Mouse (Mus musculus) gastrocnemius, postnatal 25 days (tissue): Measurements from ENCODE around the gene Bad. TPM values are rescaled to one million over a fixed set of nuclear protein-coding genes. Genes with fewer than 3 reads are reported as not detected.
"Not testable (repeated sequence)": the region's sequence is repeated elsewhere in the genome, so short reads cannot be mapped to it uniquely, and the experiment has no call there.

Experiments
- DNase-seq: peaks from one replicate; pipeline ENCODE4 v3.0.0; 2022
- total RNA-seq, 2 experiments: library from RNA; stranded (reverse); gene quantifications; 1 replicate in 1 of 2; 2 replicates in 1 of 2; pipeline ENCODE4 v1.2.3; 2021

The Bad gene
- total RNA-seq, 2 experiments from 2014 or later, result 11.5 to 14.3 TPM

DNA sequence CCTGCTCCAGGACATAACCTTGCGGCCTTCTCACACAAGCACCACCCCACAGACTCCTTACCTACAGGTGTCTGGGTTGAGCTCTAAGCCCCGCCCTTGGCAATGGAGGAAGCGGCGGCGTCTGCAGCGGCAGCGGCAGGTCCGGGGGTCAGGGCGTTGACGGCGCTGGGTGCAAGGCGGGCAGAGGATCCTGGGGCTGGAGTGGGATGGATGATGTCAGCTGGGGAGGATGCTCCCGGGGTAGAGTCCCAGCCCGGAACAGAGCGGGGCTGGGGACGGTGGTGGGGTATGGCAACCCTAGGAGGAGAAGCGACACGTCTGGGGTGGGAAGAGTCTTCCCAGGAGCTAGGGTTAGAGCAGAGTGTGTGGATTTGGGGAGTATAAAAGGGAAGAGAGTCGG, 43.6 kb downstream of the Bad start:
- no peak for DNase-seq

DNA sequence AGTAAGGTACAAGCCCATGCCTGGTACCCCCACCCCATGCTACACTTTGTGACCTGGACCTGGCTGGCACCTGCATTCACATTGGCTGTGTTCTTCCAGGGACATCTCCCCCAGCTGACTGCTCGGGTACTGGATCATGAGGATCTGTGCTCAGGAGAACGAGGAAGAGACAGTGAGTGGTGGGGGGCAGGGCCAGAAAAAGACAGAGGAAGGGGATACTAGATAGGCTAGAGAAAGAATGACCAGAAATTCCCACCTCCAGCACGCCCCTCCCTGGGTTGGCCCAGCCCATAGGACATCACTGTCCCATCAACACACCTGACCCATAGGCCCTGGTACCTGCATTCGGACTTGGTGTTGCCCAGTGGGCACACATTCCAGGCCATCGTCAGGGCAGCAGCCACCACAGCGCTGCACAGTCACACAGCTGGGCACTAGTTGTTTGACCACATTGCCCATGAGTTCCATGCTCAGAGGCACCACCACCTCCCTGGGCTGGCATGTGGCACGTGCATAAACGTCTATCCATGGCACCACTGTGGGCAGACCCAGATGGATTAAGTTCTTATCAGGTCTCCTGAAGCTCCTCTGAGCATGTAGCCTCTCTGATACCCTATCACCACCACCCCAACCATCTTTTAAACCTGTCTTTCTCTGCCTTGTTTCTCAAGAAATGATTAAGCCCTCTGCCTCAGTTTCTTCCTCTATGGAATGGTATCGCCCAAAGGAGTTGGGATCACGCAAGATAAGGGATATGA, 44.5 kb downstream of the Bad start:
- DNase-seq, result no peak

DNA sequence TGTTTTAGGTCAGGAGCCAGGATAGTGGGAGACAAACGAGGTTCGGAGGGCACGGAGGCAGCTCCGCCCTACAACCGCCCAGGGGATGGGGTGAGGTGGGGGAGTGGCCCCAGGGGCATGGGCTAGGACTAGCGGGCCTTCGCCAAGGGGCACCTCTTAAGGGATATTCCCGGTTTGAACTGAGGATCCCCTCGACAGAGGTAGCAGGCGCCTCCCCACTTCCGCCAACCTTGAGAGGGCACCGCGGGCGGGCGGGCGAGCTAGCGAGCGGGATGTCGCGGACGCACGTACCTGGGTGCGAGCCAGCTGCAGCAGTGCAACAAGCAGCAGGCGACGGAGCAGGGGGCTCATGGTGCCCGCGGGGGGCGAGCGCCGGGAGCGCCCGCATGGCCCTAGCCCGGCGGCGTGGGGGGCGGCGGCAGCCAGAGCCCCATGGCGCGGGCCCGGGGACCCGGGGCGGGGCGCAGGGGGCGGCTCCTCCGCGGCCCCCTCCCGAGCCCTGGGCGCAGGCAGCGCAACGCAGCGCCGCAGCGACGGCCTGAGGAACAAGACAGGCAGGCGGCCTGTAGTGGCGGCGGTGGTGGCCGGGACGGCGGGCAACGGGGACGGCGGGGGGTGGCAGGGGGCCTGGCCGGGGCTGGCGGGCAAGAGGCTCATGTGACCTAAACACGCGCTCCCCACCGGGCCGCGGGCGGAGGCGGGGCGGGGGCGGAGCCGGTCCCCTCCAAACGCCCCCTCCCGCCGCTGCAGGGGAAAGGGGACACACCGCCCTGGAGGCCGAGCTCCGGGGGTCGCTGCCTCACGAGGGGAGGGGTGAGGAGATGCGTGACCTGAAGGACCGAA, 45.6 kb downstream of the Bad start, which contains the start of gene Vegfb:
TSS of gene Vegfb (minus strand) at position 591 of the 843 bp plus-strand sequence.
- peak; percentile 77 for DNase-seq

DNA sequence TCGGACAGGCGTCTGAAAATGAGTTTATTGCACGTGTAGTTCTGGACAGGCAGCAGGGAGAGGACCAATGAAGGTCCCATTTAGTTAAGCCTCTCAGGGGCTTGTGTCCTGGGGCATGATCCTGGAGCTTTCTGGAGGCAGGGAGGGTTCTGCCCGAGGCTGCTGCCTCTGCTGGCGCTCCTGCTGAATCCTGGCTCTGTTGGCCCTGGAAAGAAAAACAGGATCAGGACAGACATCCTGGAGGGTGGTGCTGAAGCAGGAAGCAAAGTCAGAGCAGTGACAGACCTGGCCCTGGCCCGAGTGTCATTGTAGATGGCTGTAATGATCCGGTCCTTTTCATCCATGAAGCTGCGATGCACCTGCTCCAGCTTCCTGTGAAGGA, 46.2 kb downstream of the Bad start:
- DNase-seq, result no peak

DNA sequence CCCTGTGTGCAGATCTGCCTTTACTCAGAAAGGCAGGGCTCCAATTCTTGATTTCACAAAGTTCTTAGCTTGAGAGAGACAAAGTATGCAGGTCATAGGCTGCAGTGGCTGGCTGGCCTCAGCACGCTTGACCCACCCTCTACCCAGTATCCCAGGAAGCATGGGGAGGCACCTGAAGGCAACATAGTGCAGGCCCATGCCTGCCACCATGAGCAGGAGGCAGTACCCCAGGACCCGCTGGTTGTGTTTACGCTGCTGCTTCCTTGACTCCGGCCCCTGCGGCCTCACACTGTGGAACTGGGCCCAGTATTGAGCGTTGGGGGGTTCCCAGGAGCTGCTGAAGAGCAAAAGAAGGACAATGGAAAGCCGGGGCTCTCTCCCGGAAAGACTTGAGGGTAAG, 47.6 kb downstream of the Bad start:
- no peak for DNase-seq

DNA sequence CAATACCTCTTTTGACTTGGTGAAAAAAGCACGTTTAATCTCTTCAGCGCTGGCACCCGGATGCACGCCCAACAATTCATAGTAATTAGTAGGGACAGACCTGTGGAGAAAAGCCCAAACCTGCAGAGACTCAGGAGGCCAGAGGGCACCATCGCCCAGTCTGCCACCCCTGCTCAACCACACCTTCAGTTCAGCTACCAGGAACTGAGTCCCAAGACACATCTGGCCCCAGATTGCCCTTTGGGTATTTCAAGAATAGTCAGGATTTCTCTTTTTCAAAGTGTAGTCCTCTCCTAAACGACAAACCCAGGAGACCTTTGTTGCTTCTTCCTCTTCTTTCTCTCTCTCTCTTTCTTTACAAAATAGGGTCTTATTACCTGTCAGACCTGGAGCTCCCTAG, 49.1 kb downstream of the Bad start:
- DNase-seq, result no peak

DNA sequence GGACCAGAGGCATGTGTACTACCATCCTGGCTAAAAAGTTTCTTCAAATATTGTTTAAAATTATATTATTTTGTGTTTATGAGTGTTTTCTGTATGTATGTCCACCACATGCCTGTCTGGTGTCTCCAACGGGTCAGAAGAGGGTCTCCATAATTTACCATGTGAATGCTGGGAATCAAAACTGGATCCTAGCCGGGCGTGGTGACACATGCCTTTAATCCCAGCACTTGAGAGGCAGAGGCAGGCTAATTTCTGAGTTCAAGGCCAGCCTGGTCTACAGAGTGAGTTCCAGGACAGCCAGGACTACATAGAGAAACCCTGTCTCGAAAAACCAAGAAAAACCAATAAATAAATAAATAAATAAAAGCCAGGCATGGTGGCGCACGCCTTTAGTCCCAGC, 49.5 kb downstream of the Bad start:
- DNase-seq, result not testable (repeated sequence)

DNA sequence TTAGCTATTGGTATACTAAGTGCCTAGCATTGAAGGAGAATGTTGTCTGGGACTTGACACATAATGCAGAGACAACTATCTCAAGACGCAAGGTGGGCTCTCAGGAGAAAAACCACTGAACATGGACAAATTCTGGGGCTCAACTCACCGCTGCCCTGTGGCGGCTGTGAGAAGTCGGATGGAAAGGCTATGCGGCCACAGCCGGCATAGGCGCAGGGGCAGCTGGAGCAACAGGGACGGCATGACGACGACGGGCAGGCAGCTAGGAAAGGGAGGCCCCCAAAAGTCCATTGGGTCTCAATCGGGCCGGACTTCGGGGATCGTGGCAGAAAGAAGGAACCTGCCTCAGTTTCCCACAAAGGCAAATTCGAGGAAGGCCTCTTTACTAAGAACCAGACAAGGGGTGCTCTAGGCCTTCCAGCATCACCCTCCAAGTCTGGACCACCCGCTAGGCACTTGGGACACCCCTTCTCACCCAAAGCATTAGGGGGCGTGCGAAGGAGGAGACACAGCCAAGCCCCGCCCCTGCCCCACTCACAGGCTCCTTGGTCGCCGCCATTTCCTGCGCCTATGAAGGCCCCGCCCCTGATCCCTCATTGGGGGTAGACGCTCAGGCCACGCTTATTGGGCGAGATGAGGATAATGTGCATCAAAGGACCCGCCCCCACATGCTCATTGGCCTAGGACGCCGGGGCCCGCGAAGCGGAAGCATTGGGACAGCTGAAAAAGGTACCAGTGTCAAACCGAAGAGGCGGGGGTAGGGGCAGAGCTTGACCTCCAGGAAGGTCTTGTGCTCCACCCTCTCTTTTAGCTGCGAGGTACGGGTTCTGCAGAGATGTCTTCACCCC, 50.6 kb downstream of the Bad start, which contains the start of gene Dnajc4:
TSS of gene Dnajc4 (minus strand) at position 562 of the 848 bp plus-strand sequence.
- DNase-seq, result peak; percentile 95

DNA sequence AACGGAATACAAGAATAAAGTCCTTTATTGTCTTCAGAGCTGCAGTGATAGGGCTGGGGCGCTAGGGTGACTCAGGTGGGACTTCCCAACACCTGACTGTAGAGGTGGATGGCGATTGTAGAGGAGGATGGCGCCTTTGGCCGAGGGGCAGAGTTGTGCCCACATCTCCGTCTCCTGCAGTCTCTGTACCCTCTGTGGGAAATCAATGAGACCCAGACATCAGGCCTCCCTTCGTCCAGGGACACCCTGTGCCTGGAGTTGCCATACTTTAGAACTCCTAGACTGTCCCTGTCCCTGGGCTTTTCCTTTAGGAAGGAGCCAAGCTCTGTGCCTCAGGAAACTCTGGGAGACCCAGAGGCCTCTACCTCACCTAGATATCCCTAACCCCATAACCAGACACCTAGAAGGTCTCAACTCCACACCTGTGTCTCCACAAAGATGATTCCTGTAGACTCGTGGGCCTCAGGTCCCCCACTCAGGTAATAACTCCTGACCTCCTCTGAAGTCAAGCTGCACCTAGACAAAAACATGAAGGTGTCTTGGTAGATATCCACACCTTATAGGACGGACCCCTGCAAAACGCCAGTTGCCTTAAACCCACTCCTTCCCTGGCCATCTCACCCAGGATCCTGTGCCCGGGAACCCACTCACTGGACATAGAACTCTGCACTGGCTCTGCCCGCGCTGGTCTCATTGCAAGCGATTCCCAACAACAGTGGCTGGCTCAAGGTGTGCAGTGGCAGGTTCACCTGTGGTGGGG, 51.5 kb downstream of the Bad start:
- no peak for DNase-seq

DNA sequence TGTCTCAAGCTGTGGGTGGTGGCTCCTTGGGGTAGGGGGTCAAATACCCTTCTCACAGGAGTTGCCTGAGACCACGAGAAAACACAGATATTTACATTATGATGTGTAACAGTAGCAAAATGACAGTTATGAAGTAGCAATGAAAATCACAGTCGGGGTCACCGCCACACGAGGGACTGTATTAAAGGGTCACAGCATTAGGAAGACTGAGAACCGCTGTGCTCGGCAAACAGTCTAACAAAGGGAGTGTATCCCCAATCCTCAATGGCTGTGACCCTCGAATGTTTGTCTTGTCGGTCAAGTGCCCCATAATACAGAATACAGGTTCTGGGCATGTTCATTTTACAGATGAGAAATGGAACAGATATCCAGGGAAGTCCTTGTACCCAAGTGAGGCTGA, 52.3 kb downstream of the Bad start:
- DNase-seq, result no peak

DNA sequence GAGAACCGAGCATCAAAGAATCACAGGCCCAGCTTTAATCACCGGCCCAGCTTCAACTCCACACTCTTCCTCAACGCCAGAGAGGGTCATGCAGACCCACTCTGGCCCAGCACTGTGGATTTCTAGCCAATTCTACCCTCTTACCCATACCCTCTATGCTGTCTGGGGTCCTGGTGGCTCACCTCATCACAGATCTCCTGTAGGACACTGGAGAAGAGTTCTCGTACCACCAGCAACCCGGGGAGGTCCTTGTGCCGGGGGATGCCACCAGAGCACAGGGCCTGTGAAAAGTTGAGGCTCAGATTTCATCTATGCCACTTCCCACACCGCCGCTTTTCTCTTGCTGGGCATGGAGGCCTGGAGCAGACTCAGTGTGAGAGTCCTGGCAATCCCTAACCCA, 52.8 kb downstream of the Bad start:
- no peak for DNase-seq

DNA sequence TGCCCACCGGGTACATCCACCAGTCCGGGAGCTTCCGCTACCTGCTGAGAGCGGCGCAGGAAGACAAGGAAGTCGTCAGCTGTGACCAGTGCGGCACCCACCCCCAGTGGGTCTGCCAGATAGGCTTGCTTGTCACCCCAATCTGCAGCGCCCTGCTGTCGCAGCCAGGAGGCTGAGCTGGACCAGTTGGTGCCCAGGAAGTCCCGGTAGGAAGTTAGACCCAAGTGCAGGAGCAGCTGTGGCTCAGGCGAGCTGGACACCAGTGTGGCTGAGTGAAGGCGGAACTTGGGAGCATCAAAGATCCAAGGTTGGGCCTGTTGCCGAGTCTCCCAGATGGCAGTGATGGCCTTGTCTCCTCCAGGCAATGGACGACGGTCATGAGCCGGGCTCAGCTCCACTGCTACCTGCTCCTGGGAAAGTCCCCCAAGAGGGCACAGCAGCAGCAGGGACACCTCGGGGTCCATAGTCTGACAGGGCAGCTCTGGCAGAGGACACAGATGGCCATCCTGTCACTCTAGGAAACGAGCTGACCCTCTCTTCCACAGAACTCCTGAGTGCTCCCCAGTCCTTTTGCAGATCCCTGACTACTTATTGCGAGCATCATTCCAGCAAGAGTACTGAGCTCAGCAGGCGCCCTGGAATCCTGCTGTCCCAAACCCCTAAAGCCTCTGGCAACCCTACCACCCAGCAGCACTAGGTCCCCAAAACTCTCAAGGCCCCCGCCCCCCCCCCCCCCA, 53.8 kb downstream of the Bad start:
- no peak for DNase-seq

DNA sequence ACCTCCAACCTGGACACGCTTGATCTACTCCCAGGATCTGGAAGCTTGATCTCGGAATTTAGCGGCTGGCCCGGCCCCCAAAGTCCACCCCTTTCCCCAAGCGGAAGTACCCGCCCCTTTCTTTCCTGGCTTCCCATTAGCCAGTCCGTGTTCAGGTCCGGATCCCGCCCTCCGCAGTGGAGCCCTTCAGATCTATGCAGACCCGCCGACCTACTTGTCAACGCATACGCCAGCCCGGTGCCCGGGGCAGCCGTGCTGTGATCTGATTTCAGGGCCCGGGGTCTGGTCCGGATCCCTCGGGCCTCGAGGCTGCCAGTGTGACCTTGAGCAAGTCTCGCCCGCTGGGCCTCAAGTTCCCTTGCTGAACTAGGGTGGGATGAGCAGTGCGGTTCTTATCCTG, 54.3 kb downstream of the Bad start, which contains the start of the genes Nudt22 and Trpt1:
TSS of gene Nudt22 (minus strand) at position 112 of the 400 bp plus-strand sequence.
TSS of gene Trpt1 (plus strand) at position 126 of the 400 bp plus-strand sequence.
- peak; percentile 88 for DNase-seq

DNA sequence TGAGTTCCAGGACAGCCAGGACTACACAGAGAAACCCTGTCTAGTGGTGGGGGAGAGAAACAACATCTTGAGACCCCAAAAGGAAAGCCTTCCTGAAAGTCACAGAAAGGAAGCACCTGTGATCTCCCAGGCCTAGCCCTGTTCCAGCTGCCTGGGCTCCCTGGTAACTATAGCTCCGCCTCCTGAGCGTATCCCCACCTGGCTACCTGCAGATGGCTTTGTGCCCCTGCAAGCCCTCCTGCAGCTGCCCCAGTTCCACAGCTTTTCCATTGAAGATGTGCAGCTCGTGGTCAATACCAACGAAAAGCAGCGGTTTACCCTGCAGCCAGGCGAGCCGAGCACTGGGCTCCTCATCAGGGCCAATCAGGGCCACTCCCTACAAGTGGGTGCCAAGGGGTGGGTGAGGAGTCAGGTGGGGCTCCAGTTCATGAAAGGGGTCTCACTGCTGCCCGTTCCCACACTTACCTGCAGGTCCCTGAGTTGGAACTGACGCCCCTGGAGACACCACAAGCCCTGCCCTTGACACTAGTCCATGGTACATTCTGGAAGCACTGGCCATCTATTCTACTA, 56.1 kb downstream of the Bad start:
- DNase-seq, result no peak

DNA sequence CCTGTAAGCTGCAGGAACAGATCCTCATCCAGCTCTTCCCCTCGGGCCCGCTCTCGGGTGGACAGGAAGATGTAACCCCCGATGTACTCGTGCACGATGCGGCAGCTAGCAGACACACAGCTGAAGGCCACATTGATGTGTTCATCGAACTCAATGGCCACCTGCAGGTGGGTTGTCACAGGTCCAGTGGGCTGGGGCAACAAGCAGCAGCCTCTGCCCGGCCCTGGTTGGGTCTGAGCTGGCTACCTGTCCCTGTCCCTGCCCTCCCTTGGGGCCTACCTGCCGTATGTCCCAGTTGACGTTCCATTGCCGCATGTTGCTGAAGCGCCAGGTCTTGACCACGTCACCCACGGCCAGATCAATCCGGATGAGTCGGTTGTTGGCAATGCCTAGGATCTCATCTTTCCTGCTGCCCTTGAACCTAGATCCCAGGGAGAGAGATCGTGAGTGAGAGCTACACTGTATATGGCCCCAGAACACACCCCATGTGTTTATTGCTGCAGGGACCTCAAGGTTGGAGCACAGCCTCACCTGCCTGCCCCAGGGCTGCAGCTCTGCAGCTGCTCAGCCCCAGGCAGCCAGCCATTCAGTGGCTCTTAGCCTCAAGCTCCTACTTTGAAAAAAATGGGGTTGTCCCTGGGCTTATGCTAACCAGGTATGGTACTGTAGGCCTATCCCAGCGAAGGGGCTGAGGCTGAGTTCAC, 57.9 kb downstream of the Bad start:
- no peak for DNase-seq
